Mouse (Mus musculus) lung, adult 2 months (tissue): ENCODE measurements around the gene Klra1.

Experiments
- CTCF ChIP-seq: fragments of 200-500 bp; IDR thresholded peaks from 2 replicates; pipeline ENCODE4 v1.5.1; 2011; ENCODE audit warnings: mild to moderate bottlenecking, low read length, control low read depth; ENCODE audit not compliant: insufficient read depth
- POLR2A ChIP-seq: fragments of 200-500 bp; IDR thresholded peaks from 2 replicates; pipeline ENCODE4 v1.6.1; 2011; ENCODE audit warnings: low read depth, mild to moderate bottlenecking, control low read depth, low read length, borderline replicate concordance; ENCODE audit errors: extremely low read depth

DNA sequence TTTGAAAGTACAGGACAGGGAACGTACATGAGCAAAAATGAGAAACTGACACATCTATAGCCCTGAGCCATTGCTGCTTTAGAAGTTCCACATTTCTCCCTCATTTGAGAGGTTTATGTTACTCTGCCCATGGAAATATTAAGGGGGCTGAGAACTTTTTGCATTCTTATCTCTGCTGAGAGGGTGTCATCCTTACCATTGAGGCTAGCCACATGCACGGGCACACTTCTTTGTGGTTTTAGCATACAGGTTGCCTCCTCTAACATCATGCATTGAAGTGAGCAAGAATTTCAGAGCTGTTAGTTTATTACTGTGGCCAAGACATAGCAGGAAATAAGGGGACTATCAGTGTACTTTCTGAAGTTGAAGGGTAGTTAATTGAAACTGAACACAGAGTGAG is 32.5 kb upstream of the Klra1 start:
- TF ChIP-seq CTCF (no peak), POLR2A (no peak)
